Mouse (Mus musculus) cerebellum, adult 11-12 months (tissue): ENCODE measurements around the gene Pea15a.

Experiments
- DNase-seq: peaks from one replicate; pipeline ENCODE4 v3.0.0; 2022

Gene Pea15a

DNA sequence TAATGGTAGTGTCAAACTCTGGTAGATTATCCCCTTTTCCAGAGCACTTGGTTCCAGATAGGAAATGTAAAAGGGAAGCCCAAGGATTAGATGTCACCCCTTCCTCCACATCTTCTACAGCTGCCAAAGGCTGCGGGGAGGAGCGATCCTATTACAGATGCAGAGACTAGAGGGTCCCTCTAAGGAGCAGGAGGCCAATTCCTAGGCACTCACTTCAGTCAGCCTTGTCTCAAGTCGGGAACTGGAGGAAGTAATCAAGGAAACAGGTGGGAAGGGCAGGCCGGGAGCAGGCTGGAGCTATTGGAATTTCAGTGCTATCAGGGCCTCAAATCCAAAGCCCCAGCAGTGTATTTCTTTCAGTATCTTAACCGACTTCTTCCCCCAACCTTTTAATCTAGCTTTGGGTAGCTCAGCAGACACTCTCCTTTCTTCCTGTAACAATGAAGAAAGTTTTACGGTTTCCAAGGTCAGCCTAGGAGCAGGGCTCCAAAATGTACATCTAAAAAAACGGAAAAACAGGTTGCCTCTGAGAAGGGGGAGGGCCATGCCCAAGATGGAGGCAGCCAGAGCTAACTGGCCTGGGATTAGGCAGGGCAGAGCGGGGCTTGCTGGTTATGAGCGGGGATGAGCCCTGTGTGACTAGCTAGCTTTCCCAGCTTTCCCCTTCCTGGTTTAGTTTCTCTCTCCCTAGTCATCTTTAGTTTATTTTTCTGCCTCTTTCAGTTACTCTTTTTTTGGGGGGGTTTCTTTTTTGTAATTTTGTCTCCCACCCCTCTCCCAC, 2.4 kb downstream of the Pea15a start:
- no peak for DNase-seq

DNA sequence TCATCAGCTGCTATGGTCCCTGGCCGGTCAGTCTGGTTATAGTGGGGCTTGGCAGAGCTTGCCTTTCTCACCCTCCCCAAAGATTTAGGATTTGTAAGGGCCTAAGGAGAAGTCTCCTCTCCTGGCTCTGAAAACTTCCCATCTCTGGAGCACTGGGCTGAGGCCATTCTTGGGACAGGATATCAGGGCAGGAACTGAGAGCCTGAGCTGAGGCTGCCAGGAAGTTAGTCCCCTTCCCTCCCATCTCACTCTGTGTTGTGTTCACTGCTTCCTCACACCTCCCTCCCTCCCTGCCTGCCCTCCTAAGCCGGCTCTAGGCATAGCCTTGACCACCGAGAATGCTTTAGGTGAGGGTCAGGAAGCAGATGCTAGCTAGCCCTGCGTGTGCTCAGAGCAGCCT, 3.0 kb downstream of the Pea15a start:
- DNase-seq, result no peak

DNA sequence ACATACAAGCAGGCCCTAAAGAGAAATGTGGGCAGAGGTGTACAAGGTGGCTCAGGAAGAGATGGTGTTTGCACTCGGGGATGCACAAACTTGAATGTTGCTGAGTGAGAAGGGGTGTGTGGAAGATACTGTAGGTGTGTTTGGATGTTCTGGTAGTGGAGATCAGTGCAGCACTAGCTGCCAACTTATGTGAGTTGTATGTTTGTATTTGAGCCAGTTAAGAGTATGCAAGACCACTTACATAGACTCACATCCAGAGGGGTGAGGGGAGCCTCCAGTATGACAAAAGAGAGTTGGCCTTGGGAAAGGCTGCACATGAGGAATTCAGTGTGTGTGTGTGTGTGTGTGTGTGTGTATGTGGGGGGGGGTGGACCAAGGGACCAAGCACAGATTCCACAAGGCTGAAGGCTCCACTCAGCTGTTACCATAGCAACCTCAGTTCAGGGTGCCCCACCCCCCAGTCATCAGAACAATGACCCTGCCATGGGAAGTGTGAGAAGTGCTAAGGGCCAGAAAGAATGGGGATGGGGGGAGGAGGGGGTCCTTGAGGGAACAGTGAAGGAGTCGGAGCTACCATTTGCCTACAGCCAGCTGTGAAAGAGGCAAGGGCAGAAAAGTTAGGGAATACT, 3.6 kb downstream of the Pea15a start:
- peak; percentile 68 for DNase-seq

- DNase-seq, result peak; percentile 93
Measured at GRCm38 (mm10) chr1:172201967-172202880, 4.4 kb downstream of the Pea15a start.

DNA sequence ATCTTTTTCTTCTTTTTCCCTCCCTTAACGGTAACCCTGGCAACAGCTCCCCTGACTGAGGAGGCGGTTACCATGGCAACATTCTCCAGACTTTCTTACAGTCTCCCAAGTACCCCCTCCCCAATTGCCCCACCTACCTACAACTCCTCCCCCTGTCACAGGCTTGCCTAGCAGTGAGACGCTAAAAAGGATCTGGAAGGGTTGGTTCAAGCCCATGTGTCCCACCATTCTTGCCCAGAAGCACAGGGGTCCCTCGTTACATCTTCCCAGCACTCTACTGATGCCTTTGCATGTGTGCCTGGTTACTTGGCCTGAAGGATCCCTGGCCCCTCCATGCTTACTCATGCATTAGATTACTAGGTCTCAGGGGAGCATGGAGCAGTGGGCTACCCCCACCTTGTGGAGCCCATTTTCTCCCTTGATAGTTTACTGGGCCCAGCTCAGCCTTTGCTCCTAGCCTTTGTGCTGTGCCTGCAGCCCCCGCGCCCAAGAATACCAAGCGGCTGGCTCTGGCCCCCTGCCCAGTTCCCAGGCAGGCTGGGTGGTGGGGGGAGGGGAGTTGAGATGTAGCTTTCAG, 5.6 kb downstream of the Pea15a start:
- peak; percentile 76 for DNase-seq

GRCm38 (mm10) chr1:172200161-172200560, 6.4 kb downstream of the Pea15a start:
- DNase-seq, result no peak

- DNase-seq, result no peak
Measured at GRCm38 (mm10) chr1:172198996-172199395, 7.6 kb downstream of the Pea15a start.

- DNase-seq, result no peak
Measured at GRCm38 (mm10) chr1:172198316-172198715, 8.3 kb downstream of the Pea15a start.

DNA sequence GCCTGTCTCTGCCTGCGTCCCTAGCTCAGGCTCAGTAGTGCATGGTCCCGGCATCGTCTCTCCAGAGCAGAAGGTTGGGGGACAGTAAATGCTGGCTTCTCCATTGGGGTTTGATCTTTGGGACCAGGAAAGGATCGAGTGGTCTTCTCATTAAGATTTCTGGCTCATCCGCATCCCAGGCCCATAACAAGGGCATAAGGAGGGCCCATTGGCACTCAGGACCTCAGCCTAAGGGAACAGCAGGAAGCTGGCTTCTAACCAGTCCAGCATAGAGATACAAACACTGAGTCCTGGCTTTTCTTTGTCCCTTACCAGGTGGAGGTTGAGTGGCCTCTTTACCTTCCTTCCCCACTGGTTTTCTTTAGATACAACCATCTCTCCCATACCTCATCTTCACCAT, 8.8 kb downstream of the Pea15a start:
- peak; percentile 77 for DNase-seq

DNA sequence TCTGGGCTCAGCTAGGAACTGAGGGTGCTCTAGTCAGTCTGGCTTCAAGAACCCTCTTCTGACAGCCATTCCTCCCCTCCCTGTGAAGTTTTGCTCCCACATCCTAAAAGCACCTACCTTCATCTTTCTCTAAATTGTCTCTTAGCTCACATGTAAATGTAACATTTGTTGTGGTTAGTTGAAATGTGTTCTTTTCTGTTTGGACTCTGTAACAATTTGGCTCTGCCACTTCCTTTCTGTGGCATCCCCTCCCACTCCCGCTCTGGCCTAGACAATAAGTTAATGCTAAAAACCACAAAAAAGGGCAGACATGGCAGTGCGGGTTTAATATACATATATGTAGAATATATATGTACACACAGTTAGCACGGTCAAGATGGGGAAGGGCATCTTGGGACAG, 9.5 kb downstream of the Pea15a start:
- no peak for DNase-seq

- no peak for DNase-seq
Measured at GRCm38 (mm10) chr1:172194435-172194834, 12.2 kb downstream of the Pea15a start.

DNA sequence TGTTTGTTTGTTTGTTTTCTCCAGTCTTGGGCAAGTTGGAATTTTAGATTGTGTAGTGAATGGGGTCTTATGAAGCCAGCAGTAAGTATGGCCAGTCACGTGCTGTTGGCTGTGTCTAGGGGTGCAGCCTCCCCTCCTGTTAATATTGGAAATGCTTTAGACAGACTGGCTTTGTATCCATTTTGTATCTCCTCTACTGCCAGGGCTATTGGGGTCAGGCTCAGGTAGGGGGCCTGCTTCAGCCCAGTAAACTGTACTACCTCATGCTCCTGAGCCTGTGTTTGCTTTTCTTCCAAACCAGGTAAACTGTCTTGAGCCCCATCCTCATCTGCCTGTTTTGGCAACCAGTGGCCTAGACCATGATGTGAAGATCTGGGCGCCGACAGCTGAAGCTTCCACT, 14.4 kb downstream of the Pea15a start:
- no peak for DNase-seq

DNA sequence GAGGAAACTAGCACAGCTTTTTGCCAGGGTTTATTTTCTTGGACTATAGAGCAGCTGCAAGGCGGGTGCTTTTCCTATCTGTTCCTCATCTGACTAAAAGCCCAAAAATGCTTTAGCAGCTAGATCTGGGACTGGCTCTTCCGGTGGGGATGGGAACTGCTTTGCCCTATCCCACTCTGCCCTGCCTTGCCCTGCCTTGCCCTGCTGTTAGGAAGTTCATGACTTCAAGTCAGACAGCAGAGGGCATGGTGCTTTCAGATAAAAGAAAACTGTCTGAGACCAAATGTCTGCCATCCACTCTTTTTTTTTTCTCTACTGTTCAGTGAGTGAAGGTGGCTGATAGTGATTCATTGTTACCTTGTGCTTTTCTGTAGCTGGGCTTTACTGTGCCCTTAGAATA, 15.0 kb downstream of the Pea15a start:
- no peak for DNase-seq

GRCm38 (mm10) chr1:172188891-172189290, 17.7 kb downstream of the Pea15a start:
- DNase-seq, result no peak

DNA sequence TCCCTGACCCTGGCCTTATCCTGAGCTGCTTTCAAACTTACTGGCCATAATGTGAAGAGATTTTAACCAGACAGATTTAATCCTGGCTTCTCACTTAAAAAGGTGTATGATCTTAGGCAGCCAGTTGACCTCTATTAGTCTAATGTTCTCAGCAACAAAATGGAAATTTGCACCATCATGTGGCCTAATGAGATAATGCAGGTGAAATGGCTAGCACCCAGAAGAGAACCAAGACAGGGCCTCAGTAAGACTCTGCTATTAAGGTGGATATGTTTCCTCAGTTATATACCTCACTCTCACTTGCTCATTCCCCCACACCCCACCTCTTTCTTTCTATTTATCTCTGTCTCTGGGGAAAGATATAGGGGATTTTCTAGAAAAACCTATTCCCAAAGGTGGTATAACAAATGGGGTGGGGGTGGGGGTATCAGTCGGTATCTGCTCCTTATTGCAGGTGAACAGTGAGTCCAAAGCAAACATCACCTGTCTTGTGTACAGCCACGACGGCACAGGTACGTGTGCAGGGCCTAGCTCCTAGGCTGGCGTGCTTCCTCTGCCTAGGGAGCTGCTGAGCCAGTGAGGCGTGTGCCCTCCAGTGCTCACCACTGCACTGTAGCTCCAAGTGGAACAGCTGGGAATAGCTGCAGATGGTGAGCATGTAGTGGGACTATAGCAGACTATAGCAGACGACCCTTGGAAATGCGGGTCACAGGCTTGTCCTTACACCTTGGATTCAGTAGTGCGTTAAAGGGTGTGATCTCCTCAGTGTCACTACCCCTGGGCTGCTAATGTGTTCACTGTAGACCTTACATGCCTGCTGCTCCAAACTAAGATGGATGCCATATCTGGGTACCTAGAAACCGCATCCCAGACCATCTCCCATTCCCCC, 20.0 kb downstream of the Pea15a start:
- no peak for DNase-seq

DNA sequence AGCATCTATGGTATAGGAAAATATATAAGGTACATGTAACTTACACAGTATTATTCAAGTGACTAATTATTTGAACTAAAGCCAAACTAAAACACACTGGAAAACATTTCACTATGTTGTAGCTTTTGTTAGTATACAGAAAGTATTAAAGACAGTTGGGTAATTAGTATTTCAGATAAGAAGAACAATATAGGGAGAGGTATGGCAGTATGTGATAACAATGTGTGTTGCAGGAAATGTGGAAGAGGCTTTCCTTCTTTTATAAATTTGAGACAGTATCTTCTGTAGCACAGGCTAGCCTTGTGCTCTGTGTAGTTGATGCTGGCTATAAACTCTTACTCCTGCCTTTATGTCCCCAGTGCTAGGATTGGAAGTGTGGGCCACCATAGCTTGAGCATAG, 22.7 kb downstream of the Pea15a start:
- no peak for DNase-seq

- DNase-seq, result no peak
Measured at GRCm38 (mm10) chr1:172183056-172183455, 23.5 kb downstream of the Pea15a start.

DNA sequence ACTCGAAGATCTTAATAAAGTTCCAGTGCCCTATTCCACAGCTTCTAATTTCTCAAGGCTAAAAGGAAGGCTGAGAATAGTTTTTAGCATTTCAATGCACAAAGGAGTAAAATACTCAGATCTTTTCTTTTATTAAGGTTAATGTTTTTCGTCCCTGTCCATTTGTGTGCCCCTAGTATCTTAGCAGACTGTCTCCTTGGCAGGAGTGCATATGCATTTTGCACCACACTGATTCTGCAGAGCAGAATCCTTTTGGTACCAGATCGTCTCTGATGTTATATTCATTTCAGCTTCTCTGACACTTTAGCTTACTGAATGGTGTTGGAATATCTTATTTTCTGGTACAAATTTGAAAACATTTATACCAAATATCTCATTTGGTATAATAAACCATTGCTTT, 24.8 kb downstream of the Pea15a start:
- DNase-seq, result no peak

DNA sequence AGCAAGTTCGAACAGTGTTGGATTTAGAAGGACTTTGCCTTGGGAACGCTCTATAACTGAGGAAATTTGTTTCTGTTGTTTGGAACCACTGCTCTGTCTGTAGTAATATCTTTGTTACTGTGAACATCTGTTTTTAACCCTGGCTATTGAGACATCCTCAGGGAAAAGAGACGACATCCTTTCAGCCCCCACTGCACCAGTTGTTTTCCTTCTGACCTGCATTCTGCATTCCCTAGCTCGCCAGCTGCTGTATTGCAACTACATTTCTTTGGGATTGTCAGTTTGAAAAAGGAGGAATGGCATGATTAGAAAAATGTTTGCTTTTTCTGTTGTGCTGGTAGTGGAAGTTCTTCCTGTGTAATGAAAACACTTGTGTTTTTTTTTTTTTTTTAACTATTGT, 25.7 kb downstream of the Pea15a start:
- DNase-seq, result no peak

- DNase-seq, result no peak
Measured at GRCm38 (mm10) chr1:172179102-172179501, 27.5 kb downstream of the Pea15a start.

GRCm38 (mm10) chr1:172177791-172178190, 28.8 kb downstream of the Pea15a start:
- no peak for DNase-seq

DNA sequence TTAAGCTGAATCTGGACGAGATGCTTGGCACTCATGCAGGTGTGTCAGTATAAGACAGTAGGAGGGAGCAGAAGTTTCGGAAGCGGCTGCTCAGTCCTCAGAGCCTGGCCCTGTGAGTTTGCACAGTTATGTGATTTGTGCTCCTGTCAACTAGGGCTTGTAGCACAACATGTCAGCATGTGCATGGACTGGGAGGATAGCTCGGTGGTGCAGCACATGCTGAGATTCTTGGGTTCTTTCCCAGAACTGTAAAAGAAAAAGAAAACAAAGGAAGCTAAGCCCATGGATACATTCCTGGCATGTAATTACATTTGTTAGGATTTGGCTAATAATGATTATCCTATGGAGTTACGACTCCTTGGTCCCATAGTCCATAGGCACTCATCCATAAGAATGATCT, 33.4 kb downstream of the Pea15a start:
- no peak for DNase-seq
